Mouse (Mus musculus): ENCODE measurements around the gene Swap70.

DNA sequence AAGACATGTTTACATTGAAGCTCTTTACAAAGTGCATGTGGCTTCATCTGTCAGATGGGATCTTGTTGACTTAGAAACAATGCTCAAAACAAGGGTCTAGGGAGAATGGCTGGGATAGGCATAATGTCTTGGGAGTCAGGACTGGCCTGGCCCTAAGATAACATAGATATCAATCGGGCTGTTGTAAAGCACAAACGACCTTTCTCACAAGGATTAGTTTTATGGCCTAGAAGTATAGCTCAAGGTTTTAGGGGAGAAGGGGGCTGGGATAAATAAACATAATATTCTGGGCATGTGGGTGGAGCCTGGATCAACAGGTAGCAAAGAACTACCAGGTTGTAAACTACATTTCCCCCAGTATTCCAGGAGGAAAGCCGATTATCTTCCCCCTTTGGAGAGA, 10.5 kb upstream of the Swap70 start:
- TF ChIP-seq CTCF (IDR thresholded peaks at IDR 0.05; ENCODE audit: low read depth): no peak
- no peak for TF ChIP-seq EP300 (IDR thresholded peaks at IDR 0.05; ENCODE audit: low read depth)

All from liver, embryonic 14.5 days (tissue).